Mouse (Mus musculus): ENCODE measurements around the gene Ppp1r1c. TPM values are rescaled to one million over a fixed set of nuclear protein-coding genes. Genes with fewer than 3 reads are reported as not detected.

Ppp1r1c gene
- polyA plus RNA-seq, 1 experiment from 2014 or later = 0.13 TPM

Other genes with a start within 250 kb of the Ppp1r1c start
- 5.6 and 7.8 TPM in 2 replicates for gene Itprid2, start 72.4 kb upstream of the Ppp1r1c start, polyA plus RNA-seq (2015; fragmentation: Nextera tagmentation; extraction: Ambion mirVana)

Measured in heart, embryonic 15.5 days (tissue).